Mouse (Mus musculus): ENCODE measurements at regions not wholly inside any gene's neighbourhood (a gene's known extent, or its start where the extent isn't known, plus 50 kb on each side); places are given as distances from the start of the nearest gene placed in this dataset.

DNA sequence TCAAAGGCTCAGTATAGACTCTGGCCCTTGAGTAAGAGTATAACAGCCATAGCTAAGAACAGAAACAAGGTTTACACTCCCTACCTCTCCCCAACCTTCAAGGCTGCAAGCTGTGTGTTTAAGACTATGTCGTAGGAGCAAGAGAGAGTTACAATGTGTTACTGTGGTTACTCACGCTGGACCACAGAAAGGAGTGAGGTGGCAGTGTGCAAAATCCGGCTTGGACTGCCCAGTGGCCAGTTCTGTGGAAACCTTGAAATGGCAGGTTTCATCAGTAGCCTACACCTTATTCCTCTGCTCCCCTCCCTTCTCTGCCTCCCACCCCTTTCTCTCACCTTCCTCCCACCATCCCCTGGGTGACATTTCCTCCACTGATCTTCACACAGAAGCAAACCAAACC, 114.3 kb upstream of the Ado start:
- H3K9me3 ChIP-seq (replicated peaks; ENCODE audit: control insufficient read depth, low read length): no peaks in the 10 kb centered on the region
- H3K36me3 ChIP-seq (replicated peaks; ENCODE audit: control insufficient read depth, insufficient read depth, low read length): no peaks in the 10 kb centered on the region
- no peak overlapping the region for H3K27ac ChIP-seq (ENCODE audit: low read depth)
- H3K4me1 ChIP-seq (ENCODE audit: control insufficient read depth, insufficient read depth): no peaks in the 10 kb centered on the region
- H3K9ac ChIP-seq (replicated peaks; ENCODE audit: low read depth, low read length): no peak overlapping the region
- DNase-seq (ENCODE audit: low spot score): no peak
- 54% methylated on average over 3 of the region's 3 CpGs for WGBS
- no peak for ATAC-seq (ENCODE audit: insufficient read depth, low read depth)
- no peaks in the 10 kb centered on the region for H3K27me3 ChIP-seq (ENCODE audit: control insufficient read depth, insufficient read depth, low read length)
- no peak overlapping the region for H3K4me3 ChIP-seq (ENCODE audit: low read depth, low read length)
- H3K4me2 ChIP-seq (ENCODE audit: low read depth, low read length): no peak overlapping the region
- no peak for TF ChIP-seq EP300 (IDR thresholded peaks at IDR 0.05; ENCODE audit: low read depth)
- TF ChIP-seq CTCF (IDR thresholded peaks at IDR 0.05; ENCODE audit: low read depth): no peak

- no peaks in the 10 kb centered on the region for H3K4me1 ChIP-seq (ENCODE audit: control insufficient read depth, insufficient read depth)
- ATAC-seq (ENCODE audit: insufficient read depth, low read depth): no peak
- H3K4me3 ChIP-seq (ENCODE audit: low read depth, low read length): no peak overlapping the region
- WGBS: 69% methylated on average over 4 of the region's 4 CpGs
- H3K27me3 ChIP-seq (ENCODE audit: control insufficient read depth, insufficient read depth, low read length): no peaks in the 10 kb centered on the region
- no peaks in the 10 kb centered on the region for H3K9me3 ChIP-seq (replicated peaks; ENCODE audit: control insufficient read depth, low read length)
- TF ChIP-seq EP300 (IDR thresholded peaks at IDR 0.05; ENCODE audit: low read depth): no peak
- no peak for TF ChIP-seq CTCF (IDR thresholded peaks at IDR 0.05; ENCODE audit: low read depth)
- H3K9ac ChIP-seq (replicated peaks; ENCODE audit: low read depth, low read length): no peak overlapping the region
- no peak overlapping the region for H3K27ac ChIP-seq (ENCODE audit: low read depth)
- no peak overlapping the region for H3K4me2 ChIP-seq (ENCODE audit: low read depth, low read length)
- no peaks in the 10 kb centered on the region for H3K36me3 ChIP-seq (replicated peaks; ENCODE audit: control insufficient read depth, insufficient read depth, low read length)
- no peak for DNase-seq (ENCODE audit: low spot score)
Measured at GRCm38 (mm10) chr10:67661666-67662065, 112.9 kb upstream of the Ado start.

GRCm38 (mm10) chr10:67658005-67658545, 109.3 kb upstream of the Ado start:
- no peak overlapping the region for H3K4me2 ChIP-seq (ENCODE audit: low read depth, low read length)
- H3K9ac ChIP-seq (replicated peaks; ENCODE audit: low read depth, low read length): no peak overlapping the region
- H3K27ac ChIP-seq (ENCODE audit: low read depth): no peak overlapping the region
- 0 out of 2 replicates have a peak, but pooled peaks cover under 1% of the 10 kb centered on the region for H3K9me3 ChIP-seq (replicated peaks; ENCODE audit: control insufficient read depth, low read length)
- TF ChIP-seq EP300 (IDR thresholded peaks at IDR 0.05; ENCODE audit: low read depth) (no peak), CTCF (IDR thresholded peaks at IDR 0.05; ENCODE audit: low read depth) (no peak)
- H3K4me1 ChIP-seq (ENCODE audit: control insufficient read depth, insufficient read depth): no peaks in the 10 kb centered on the region
- H3K36me3 ChIP-seq (replicated peaks; ENCODE audit: control insufficient read depth, insufficient read depth, low read length): no peaks in the 10 kb centered on the region
- no peak for DNase-seq (ENCODE audit: low spot score)
- WGBS: 60% methylated on average over 4 of the region's 4 CpGs
- no peak overlapping the region for H3K4me3 ChIP-seq (ENCODE audit: low read depth, low read length)
- H3K27me3 ChIP-seq (ENCODE audit: control insufficient read depth, insufficient read depth, low read length): no peaks in the 10 kb centered on the region
- ATAC-seq (ENCODE audit: insufficient read depth, low read depth): no peak

DNA sequence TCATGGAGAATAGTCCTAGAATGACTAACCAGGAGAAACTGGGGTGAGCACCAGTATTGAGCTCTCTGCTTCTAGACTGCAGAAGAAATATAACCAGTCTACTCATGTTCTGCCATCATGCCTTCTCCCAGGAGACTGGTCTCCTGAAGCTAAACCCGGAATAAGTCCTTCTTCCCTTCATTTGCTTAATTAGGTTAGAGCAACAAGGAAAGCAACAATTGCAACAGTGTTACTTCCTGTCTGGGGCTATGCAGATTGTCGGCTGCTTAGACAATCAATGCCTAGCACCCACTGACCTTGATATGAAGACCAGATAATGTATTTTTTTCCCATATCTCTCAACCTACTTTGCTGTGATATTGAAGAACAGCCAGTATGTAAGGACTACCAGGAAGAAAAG, 108.5 kb upstream of the Ado start:
- TF ChIP-seq EP300 (IDR thresholded peaks at IDR 0.05; ENCODE audit: low read depth) (no peak), CTCF (IDR thresholded peaks at IDR 0.05; ENCODE audit: low read depth) (no peak)
- H3K9ac ChIP-seq (replicated peaks; ENCODE audit: low read depth, low read length): no peak overlapping the region
- DNase-seq (ENCODE audit: low spot score): no peak
- no peak overlapping the region for H3K4me2 ChIP-seq (ENCODE audit: low read depth, low read length)
- WGBS: 59% methylated on average over 2 of the region's 2 CpGs
- no peaks in the 10 kb centered on the region for H3K27me3 ChIP-seq (ENCODE audit: control insufficient read depth, insufficient read depth, low read length)
- H3K9me3 ChIP-seq (replicated peaks; ENCODE audit: control insufficient read depth, low read length): 0 out of 2 replicates have a peak, but pooled peaks cover 4% of the 10 kb centered on the region
- no peak overlapping the region for H3K27ac ChIP-seq (ENCODE audit: low read depth)
- ATAC-seq (ENCODE audit: insufficient read depth, low read depth): no peak
- H3K4me3 ChIP-seq (ENCODE audit: low read depth, low read length): no peak overlapping the region
- no peaks in the 10 kb centered on the region for H3K36me3 ChIP-seq (replicated peaks; ENCODE audit: control insufficient read depth, insufficient read depth, low read length)
- H3K4me1 ChIP-seq (ENCODE audit: control insufficient read depth, insufficient read depth): no peaks in the 10 kb centered on the region

GRCm38 (mm10) chr10:67654518-67654917, 105.8 kb upstream of the Ado start:
- H3K9me3 ChIP-seq (replicated peaks; ENCODE audit: control insufficient read depth, low read length): 0 out of 2 replicates have a peak, but pooled peaks cover 4% of the 10 kb centered on the region
- no peaks in the 10 kb centered on the region for H3K36me3 ChIP-seq (replicated peaks; ENCODE audit: control insufficient read depth, insufficient read depth, low read length)
- DNase-seq (ENCODE audit: low spot score) (no peak), ATAC-seq (ENCODE audit: insufficient read depth, low read depth) (no peak)
- WGBS: 78% methylated on average over 10 of the region's 10 CpGs
- no peak overlapping the region for H3K27ac ChIP-seq (ENCODE audit: low read depth)
- H3K4me1 ChIP-seq (ENCODE audit: control insufficient read depth, insufficient read depth): no peaks in the 10 kb centered on the region
- no peak overlapping the region for H3K9ac ChIP-seq (replicated peaks; ENCODE audit: low read depth, low read length)
- TF ChIP-seq EP300 (IDR thresholded peaks at IDR 0.05; ENCODE audit: low read depth) (no peak), CTCF (IDR thresholded peaks at IDR 0.05; ENCODE audit: low read depth) (no peak)
- H3K4me2 ChIP-seq (ENCODE audit: low read depth, low read length): no peak overlapping the region
- H3K4me3 ChIP-seq (ENCODE audit: low read depth, low read length): no peak overlapping the region
- H3K27me3 ChIP-seq (ENCODE audit: control insufficient read depth, insufficient read depth, low read length): no peaks in the 10 kb centered on the region

DNA sequence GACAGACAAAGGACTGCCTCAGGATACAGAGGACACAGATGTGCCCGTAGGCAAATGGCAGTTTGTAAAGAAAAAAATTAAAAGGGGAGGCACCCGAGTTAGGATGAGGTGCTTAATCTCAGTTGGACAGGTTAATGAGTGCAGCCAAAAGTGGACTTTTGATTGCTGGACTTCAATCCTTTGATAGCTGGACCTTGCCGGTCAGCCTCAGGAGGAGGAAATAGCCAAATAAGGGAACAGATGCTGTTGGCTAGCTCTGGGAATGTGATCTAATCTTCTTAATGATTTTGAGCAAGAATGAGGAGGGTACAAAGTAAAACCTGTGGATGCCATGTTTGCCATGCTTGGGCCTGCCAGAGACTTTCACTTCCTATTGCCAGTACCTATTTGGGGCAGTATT, 103.5 kb upstream of the Ado start:
- ATAC-seq (ENCODE audit: insufficient read depth, low read depth) (no peak), DNase-seq (ENCODE audit: low spot score) (no peak)
- H3K4me1 ChIP-seq (ENCODE audit: control insufficient read depth, insufficient read depth): peaks cover 9% of the 10 kb centered on the region; the same call in 1 of the 2 replicates
- 0 out of 2 replicates have a peak, but pooled peaks cover 4% of the 10 kb centered on the region for H3K9me3 ChIP-seq (replicated peaks; ENCODE audit: control insufficient read depth, low read length)
- WGBS: 48% methylated on average over 3 of the region's 3 CpGs
- H3K4me2 ChIP-seq (ENCODE audit: low read depth, low read length): no peak overlapping the region
- H3K9ac ChIP-seq (replicated peaks; ENCODE audit: low read depth, low read length): no peak overlapping the region
- no peak overlapping the region for H3K27ac ChIP-seq (ENCODE audit: low read depth)
- no peak overlapping the region for H3K4me3 ChIP-seq (ENCODE audit: low read depth, low read length)
- TF ChIP-seq EP300 (IDR thresholded peaks at IDR 0.05; ENCODE audit: low read depth) (no peak), CTCF (IDR thresholded peaks at IDR 0.05; ENCODE audit: low read depth) (no peak)
- H3K36me3 ChIP-seq (replicated peaks; ENCODE audit: control insufficient read depth, insufficient read depth, low read length): no peaks in the 10 kb centered on the region
- no peaks in the 10 kb centered on the region for H3K27me3 ChIP-seq (ENCODE audit: control insufficient read depth, insufficient read depth, low read length)

Data from heart, postnatal 0 days (tissue).